Mouse (Mus musculus): Measurements from ENCODE around the gene Pfdn4. TPM values are rescaled to one million over a fixed set of nuclear protein-coding genes. Genes with fewer than 3 reads are reported as not detected.

The Pfdn4 gene
- polyA plus RNA-seq, 2 experiments from 2014 or later: 52.3 to 58.8 TPM

GRCm38 (mm10) chr2:170550240-170550639, 54.0 kb downstream of the Pfdn4 start:
- ATAC-seq: no peak

- no peak for ATAC-seq
Measured at GRCm38 (mm10) chr2:170552088-170552487, 55.9 kb downstream of the Pfdn4 start.

- no peak for ATAC-seq
Measured at GRCm38 (mm10) chr2:170563956-170564855, 68.0 kb downstream of the Pfdn4 start.

GRCm38 (mm10) chr2:170564995-170565394, 68.8 kb downstream of the Pfdn4 start:
- ATAC-seq: no peak

Other genes starting within 250 kb of the Pfdn4 start
- 1 to 10 TPM; 3.0 to 4.4 TPM for gene Bcas1, start 68.6 kb upstream of the Pfdn4 start, polyA plus RNA-seq (2017; shearing (Covaris generic))
- gene Cyp24a1, start 717 bp downstream of the Pfdn4 start, polyA plus RNA-seq (2017; shearing (Covaris generic)): under 1 TPM in 1 of 2 experiments, not detected in 1; 0.19 TPM
- not detected for gene 4930470P17Rik, start 105.6 kb downstream of the Pfdn4 start, polyA plus RNA-seq (2017; shearing (Covaris generic))
- not detected for gene Dok5, start 235.4 kb downstream of the Pfdn4 start, polyA plus RNA-seq (2017; shearing (Covaris generic))

Data from activated CD4-positive, CD25-positive, alpha-beta regulatory T cell, adult 4 months (primary cell).